Mouse (Mus musculus): ENCODE measurements around the gene G6pc2. TPM values are rescaled to one million over a fixed set of nuclear protein-coding genes. Genes with fewer than 3 reads are reported as not detected.
A peak's percentile ranks its signal among the peaks of the same experiment; 100 is the strongest.

The G6pc2 gene
- total RNA-seq (2021): not detected
- long read RNA-seq, experiment 1: 0 reads
- long read RNA-seq, experiment 2: 0 reads

- DNase-seq (ENCODE audit: low spot score): no peak
Observed at GRCm38 (mm10) chr2:69210773-69211172, at the start of gene G6pc2. TSS of gene G6pc2 (plus strand) at chr2:69211073.

- DNase-seq (ENCODE audit: low spot score): no peak
Observed at GRCm38 (mm10) chr2:69170395-69171077, 40.3 kb upstream of the G6pc2 start.

DNA sequence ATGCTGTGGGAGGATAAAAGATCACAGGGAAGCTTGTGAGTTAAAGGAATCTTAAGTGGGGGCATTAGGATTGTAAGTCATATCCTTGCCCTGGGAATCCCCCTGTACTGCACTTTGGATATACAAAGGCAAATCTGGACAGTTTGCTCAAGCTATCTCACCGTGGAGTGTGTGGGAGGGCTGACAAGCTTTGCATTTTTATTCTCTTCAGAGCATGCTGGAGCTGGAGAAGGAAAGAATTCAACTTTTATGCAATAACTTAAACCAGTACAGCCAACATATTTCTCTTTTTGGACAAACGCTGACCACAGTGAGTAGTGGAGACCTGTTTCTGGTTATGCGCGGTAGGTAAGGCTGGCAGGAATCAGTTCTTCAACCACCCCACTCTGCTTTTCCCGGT, 35.6 kb upstream of the G6pc2 start:
- DNase-seq (ENCODE audit: low spot score): no peak

- DNase-seq (ENCODE audit: low spot score): no peak
Observed at GRCm38 (mm10) chr2:69179721-69180120, 31.2 kb upstream of the G6pc2 start.

GRCm38 (mm10) chr2:69187990-69188389, 22.9 kb upstream of the G6pc2 start:
- no peak for DNase-seq (ENCODE audit: low spot score)

DNA sequence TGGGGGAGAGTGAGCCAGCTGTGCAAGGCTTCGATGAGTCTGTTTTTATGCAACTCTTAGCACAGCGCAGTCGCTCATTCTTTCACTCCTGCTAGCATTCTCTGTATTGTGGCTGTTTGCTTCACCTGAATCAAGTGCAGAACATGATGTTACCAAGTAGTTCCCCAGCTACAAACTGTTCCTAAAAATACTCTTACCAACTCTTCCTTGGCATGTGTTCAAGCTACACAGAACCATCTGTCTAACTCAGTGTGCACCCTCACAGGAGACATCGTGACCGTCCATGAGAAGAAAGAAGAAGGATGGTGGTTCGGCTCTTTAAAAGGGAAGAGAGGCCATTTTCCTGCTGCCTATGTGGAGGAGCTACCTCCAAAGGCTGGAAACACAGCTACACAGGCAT, 22.1 kb upstream of the G6pc2 start:
- no peak for DNase-seq (ENCODE audit: low spot score)

DNA sequence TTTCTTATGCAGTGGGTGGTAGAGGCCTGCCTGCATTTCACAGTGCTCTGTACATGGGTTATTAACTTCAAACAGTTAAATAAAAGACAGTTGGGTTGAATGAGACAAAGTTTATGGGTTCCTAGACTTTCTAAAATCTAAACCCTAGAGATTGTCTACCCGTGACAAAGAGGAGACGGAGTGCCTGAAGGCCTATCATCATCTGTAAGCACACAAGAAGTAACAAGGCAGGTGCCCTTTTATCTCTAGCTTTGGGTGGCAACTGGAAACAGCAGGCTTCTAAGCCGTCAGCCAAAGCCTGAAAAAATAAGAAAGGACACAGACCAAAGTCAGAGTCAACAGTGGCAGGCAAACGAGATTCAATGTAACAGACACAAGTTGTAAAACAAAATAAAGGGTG, 21.7 kb upstream of the G6pc2 start:
- no peak for DNase-seq (ENCODE audit: low spot score)

DNA sequence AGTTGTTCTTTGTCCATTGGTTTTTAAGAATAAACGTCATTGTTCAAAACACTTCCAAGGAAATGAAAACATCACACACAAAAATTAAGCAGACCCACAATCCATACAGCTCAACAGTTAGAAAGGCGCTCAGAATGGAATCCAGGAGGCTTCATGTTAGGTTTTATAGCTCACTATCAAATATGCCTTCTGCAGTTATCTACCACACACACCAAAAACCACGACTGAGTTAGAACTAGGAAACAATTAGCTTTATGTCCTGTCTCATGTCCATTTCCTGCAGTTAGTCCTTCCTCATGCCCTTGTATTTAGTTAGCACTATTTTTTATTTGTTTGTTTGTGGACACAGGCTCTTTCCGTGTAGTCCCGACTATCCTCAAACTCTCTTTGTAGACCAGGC, 19.8 kb upstream of the G6pc2 start:
- DNase-seq (ENCODE audit: low spot score): no peak

GRCm38 (mm10) chr2:69193555-69193954, 17.3 kb upstream of the G6pc2 start:
- DNase-seq (ENCODE audit: low spot score): no peak

DNA sequence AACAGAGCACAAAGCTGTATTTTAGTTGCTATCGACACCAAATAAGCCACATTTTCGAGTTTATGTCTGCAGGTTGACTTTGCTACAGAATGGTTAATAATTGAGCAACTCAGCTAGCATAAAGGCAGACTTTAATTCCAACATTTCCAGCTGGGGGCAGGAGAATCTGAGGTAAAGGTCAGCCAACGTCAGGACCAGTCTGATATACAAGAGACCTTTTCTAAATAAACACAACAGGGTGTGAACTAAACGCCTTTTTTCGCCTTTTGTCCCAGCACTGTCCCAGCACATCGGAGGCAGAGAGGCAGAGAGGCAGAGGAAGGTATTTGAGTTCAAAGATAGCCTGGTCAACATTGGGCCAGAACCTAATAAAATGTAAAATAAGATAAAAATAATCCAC, 5.7 kb upstream of the G6pc2 start:
- DNase-seq (ENCODE audit: low spot score): no peak

GRCm38 (mm10) chr2:69205791-69206351, 5.0 kb upstream of the G6pc2 start, which contains the start of gene Spc25:
TSS of gene Spc25 (minus strand) at chr2:69206194.
- DNase-seq (ENCODE audit: low spot score): peak; percentile 95

DNA sequence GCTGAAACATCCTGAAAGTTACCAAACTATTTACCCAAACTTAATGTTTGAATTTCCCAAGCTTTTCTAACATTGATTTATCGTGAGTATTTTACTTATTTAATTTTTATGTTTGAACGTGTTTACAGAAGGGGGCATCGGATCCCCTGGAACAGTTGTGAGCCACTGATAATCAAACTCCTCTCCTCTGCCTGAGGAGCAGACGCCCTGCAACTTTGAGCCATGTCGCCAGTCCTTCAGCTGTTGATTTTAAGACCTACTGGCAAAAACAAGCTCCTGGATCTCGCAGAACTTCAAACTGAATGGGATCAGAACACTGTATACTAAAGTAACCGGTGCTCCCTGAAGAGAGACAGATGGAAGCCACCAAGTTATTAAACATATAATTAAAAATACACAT, 4.3 kb upstream of the G6pc2 start:
- DNase-seq (ENCODE audit: low spot score): no peak

- no peak for DNase-seq (ENCODE audit: low spot score)
Observed at GRCm38 (mm10) chr2:69209684-69210083, 1.2 kb upstream of the G6pc2 start.

DNA sequence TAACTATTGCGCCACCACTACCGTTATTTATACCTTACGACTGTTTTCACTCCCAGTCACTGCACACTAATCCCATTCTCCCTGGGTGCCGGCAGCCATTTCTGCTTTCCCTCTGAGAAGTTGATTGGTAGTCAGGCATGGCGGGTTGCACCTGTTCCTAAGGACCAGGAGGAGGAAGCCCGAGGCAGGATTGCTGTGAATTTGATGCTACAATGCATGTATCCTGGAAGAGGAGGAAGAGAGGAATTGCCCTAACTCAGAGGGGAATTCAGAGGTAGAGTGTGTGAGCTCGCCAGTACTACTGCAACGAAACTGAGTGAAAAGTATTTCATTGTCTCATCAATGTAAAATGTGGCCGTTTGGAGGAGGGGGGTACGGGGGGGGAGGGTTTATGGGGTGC, 1.8 kb downstream of the G6pc2 start:
- no peak for DNase-seq (ENCODE audit: low spot score)

GRCm38 (mm10) chr2:69215242-69215641, 4.4 kb downstream of the G6pc2 start:
- DNase-seq (ENCODE audit: low spot score): no peak

DNA sequence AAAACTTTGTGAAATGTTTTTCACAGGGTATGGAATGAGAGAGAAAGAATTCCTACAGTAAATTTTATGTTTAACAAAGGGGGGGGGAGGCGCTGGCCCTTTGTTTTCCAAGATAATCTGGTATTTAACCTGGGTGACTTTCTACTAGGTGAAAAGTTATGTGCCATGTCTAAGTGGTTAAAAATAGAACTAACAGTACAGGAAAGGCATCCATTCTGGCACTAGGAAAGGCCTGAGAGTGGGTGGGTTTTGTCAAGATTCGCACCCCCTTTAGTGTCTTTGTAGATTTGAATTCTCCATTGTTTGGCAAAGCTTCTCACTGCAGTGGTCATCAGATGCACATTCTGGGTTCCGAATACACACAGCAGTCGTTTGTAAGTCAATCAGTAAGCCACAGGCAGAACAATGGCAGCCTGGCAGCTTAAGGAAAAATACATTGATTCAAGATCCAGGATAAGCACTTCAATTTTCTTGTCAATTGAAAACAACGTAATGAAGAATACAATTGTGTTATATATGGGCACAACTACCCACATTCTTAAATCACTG, 11.1 kb downstream of the G6pc2 start:
- DNase-seq (ENCODE audit: low spot score): no peak

DNA sequence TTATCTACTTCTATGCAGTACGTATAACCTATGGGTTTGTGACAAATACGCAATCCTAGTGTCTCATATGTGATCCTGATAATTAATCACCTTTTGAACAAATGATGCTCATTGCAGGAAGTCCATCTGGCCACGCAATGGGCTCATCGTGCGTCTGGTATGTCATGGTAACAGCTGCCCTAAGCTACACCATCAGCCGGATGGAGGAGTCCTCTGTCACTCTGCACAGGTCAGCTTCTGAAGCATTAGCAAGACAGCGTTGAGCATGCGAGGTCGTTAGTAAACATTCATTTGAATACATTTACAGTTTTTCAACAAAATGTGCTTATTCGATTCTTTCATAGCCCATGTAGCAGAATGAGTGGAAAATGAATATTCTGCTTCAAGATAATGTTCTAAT, 11.9 kb downstream of the G6pc2 start:
- DNase-seq (ENCODE audit: low spot score): no peak

DNA sequence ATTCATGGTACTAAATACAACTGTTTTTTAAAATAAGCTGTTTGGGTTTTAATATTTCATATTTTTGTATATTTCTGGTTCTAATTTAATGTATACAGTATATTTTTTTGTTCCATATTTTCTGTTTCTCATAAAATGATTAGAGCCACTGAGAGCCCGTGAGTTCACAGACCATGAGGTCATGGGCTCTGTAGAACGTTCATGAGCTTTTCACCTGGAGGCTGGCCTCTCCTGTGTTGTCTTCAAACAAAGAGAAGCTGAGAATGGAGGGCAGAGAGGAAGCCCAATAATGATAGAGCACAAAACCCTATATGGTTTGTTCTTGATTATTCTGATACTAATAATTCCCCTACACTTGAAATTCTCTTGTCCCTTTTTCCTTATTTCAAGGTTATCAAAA, 13.9 kb downstream of the G6pc2 start:
- DNase-seq (ENCODE audit: low spot score): no peak

- DNase-seq (ENCODE audit: low spot score): no peak
Observed at GRCm38 (mm10) chr2:69226876-69227275, 16.0 kb downstream of the G6pc2 start.

DNA sequence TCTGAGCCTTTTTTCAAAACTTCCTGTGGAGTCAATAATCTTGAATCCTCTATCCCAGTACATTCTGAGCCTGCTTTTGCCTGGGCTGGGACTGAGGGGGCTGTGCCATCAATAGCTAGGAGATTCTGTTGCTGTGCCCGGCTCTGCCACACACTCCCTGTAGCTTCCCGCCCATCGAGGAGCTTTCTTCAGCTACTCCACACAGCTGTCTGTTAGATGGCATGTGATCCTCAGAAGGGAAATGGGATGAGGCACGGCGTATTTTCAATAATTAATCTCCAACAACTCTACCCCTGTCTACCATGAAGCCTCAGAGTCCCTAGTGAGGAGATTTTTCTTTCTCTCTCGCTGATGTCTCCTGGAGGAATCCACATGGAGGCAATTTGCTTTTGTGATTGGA, 17.8 kb downstream of the G6pc2 start:
- DNase-seq (ENCODE audit: low spot score): no peak

DNA sequence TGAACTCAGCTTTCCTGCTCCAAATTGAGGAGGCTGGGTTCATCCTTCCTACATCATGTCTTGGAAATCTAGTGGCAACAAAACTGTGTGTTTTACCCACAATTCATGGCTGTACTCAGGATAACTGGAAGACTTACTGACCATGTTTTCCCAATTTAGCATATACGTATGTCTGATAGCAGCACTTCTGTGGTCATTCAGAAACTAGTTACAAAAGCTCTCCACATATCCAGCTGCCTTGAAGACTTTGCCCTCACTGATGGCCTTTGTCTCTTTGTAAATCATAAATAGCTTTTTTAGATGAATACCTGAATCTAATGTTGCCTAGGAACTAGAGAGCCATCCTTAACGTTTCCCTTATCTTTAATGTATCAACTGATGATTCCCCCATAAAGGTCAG, 19.3 kb downstream of the G6pc2 start:
- DNase-seq (ENCODE audit: low spot score): no peak

GRCm38 (mm10) chr2:69232101-69232500, 21.2 kb downstream of the G6pc2 start:
- DNase-seq (ENCODE audit: low spot score): no peak

GRCm38 (mm10) chr2:69234976-69235678, 24.3 kb downstream of the G6pc2 start:
- no peak for DNase-seq (ENCODE audit: low spot score)

Data from gastrocnemius, adult 18-20 months (tissue).